Mouse (Mus musculus) Patski (cell line): Measurements from ENCODE around the gene Ptgdr2. TPM values are rescaled to one million over a fixed set of nuclear protein-coding genes. Genes with fewer than 3 reads are reported as not detected.

Experiments
- ATAC-seq: fragments of 100-300 bp; one replicate; pipeline ENCODE4 v1.8.0; 2021
- CTCF ChIA-PET: fragments of 350-600 bp; sonication (Branson Sonifier 250); formaldehyde crosslinking; loops from one replicate; lab custom pipeline; 2022; ENCODE audit warnings: inconsistent platforms; lab: Charles Lee
- POLR2A ChIA-PET: fragments of 350-600 bp; sonication (Branson Sonifier 250); formaldehyde crosslinking; loops from one replicate; lab custom pipeline; 2022; ENCODE audit warnings: antibody characterized with exemption, inconsistent platforms; lab: Charles Lee
- DNase-seq: peaks from one replicate; pipeline ENCODE4 v3.0.0-alpha.2; 2011; ENCODE audit warnings: low read depth, low spot score
- H3K27me3 ChIP-seq: fragments of 371-371 bp; one replicate; pipeline ENCODE4 v1.5.1; 2021
- CTCF ChIP-seq: fragments of 100-300 bp; IDR thresholded peaks from one replicate; pipeline ENCODE4 v1.5.1; 2021
- in situ Hi-C: fragments of 300-500 bp; cut with MboI; formaldehyde crosslinking; loops from 3 replicates; pipeline ENCODE4 v1.11.1; 2018; ENCODE audit warnings: low pct_unique_long_range_greater_than_20kb, mixed read lengths
- polyA plus RNA-seq: library from polyadenylated mRNA; unstranded; gene quantifications from one replicate; pipeline ENCODE4 v1.2.3, GENCODE M21; 2021

The Ptgdr2 gene
- polyA plus RNA-seq, 1 experiment from 2014 or later = 0.21 TPM

DNA sequence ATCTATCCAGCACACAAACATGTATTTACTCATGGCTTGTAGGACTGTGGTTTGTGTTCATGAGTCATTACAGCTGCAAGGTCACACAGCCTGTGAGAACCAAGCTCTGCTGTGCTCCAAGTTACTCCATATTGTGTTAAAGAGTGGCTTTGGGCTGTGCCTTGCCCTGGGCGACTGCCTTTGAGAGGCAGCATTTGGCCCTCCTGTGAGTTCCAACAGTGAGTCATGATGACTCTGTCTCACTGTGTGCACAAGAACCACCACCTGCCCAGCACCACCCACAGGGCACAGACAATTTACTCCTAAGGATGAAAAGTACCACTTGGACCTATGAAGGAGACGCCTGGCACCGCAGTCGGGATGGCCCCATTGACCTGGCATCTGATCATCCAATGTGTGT is 48.9 kb downstream of the Ptgdr2 start:
- peaks cover 5% of the 10 kb centered on the region for H3K27me3 ChIP-seq
- CTCF ChIA-PET = interaction anchor here (1.5 kb wide), 1 partner anchor 16 kb away, joined by 3 read pairs; no protein-coding TSS in a partner anchor
- in situ Hi-C loops = no loop called here
- peak; percentile 66 for ATAC-seq
- DNase-seq = peak; percentile 34
- no peak for TF ChIP-seq CTCF
- POLR2A ChIA-PET = no interaction called here

DNA sequence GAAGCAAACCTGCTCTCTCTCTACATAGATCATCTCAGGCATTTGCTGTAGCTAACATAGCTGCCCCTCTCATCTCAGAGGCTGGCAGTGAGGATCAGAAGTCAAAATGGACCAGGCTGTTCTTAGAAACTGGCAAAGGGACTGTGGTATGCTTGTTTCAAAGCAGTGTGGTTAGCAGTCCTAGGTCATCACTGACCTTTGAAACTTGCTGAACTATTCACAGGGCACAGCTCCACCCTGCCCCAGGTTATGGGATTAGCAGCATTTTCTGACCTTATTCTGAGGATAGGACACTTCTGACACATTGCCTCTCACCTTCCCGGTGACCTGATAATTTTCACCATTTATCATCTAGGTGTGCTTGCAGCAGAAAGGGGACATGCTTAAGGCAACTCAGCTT is 51.6 kb downstream of the Ptgdr2 start:
- no peak for TF ChIP-seq CTCF
- no peak for ATAC-seq
- DNase-seq = no peak
- POLR2A ChIA-PET = no interaction called here
- peaks cover 10% of the 10 kb centered on the region for H3K27me3 ChIP-seq
- in situ Hi-C loops = no loop called here
- CTCF ChIA-PET = interaction anchor here (2.7 kb wide), 1 partner anchor 9 kb away, joined by 10 read pairs; no protein-coding TSS in a partner anchor

DNA sequence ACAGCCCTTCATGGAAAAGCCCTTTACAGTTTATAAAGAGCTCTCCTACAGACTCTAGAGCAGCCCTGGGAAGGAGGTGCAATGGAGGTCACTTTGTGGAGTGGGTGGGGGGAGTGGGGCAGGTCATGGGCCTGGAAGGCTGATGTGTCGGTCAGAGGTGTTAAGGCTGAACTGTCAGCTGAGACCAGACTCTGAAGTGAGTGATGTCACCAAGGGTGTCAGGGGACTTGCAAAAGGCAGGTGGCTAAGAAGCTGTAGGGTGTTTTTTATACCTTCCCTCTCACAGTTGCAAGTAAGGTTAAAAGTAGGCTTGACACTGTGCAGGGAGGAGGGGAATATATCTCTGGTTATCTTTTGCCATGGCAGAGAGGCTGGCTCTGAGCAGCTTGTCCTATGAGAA is 53.8 kb downstream of the Ptgdr2 start:
- POLR2A ChIA-PET = no interaction called here
- TF ChIP-seq CTCF = no peak
- CTCF ChIA-PET = interaction anchor here (1.7 kb wide), 1 partner anchor 11 kb away, joined by 7 read pairs; no protein-coding TSS in a partner anchor
- ATAC-seq (no peak), DNase-seq (no peak)
- in situ Hi-C loops = no loop called here
- H3K27me3 ChIP-seq = peaks cover 13% of the 10 kb centered on the region

DNA sequence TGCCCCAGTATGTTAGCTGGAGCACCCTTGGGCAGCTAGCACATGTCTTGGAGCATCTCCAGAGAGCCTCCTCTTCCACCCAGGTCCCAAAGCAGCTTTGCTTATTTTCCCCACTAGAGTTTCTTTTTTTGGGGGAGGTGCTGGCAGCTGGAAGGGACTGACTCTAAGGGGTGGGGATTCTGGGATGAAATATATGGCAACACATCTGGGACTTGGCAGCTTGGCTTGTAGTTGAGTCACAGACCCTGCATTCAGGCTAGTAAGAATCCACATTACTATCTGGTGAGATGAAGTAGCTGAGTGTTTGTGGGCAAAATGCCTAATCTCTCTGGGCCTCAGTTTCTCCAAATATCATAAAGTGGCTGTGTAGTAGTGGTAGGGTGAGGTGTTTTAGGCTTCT is 55.0 kb downstream of the Ptgdr2 start:
- ATAC-seq (no peak), DNase-seq (no peak)
- CTCF ChIA-PET = interaction anchor here (1.4 to 1.7 kb wide), 2 partner anchors 9 to 13 kb away, joined by 3 to 7 read pairs; no protein-coding TSS in a partner anchor
- in situ Hi-C loops = no loop called here
- H3K27me3 ChIP-seq = peaks cover 14% of the 10 kb centered on the region
- TF ChIP-seq CTCF = no peak
- POLR2A ChIA-PET = no interaction called here

Other genes with a start within 250 kb of the Ptgdr2 start
- 52.9 TPM for gene Vps37c, start 248.4 kb upstream of the Ptgdr2 start, polyA plus RNA-seq
- not detected for gene Cd5, start 198.2 kb upstream of the Ptgdr2 start, polyA plus RNA-seq
- 0.08 TPM for gene Cd6, start 107.1 kb upstream of the Ptgdr2 start, polyA plus RNA-seq
- 0.26 TPM for gene Slc15a3, start 97.4 kb upstream of the Ptgdr2 start, polyA plus RNA-seq
- 114 TPM for gene Tmem132a, start 67.2 kb upstream of the Ptgdr2 start, polyA plus RNA-seq
- 81.0 TPM for gene Tmem109, start 55.2 kb upstream of the Ptgdr2 start, polyA plus RNA-seq
- gene Prpf19, start 41.9 kb upstream of the Ptgdr2 start, polyA plus RNA-seq = 251 TPM
- 0.17 TPM for gene Zp1, start 16.5 kb upstream of the Ptgdr2 start, polyA plus RNA-seq
- 21.1 TPM for gene Ccdc86, start 12.1 kb downstream of the Ptgdr2 start, polyA plus RNA-seq
- not detected for gene Ms4a10, start 37.5 kb downstream of the Ptgdr2 start, polyA plus RNA-seq
- not detected for gene Ms4a15, start 56.1 kb downstream of the Ptgdr2 start, polyA plus RNA-seq
- not detected for gene Ms4a18, start 80.9 kb downstream of the Ptgdr2 start, polyA plus RNA-seq
- not detected for gene Ms4a8a, start 143.9 kb downstream of the Ptgdr2 start, polyA plus RNA-seq
- gene 1700017D01Rik, start 193.7 kb downstream of the Ptgdr2 start, polyA plus RNA-seq = not detected
- not detected for gene 1700025F22Rik, start 228.2 kb downstream of the Ptgdr2 start, polyA plus RNA-seq